ENCODE assay signal across 16 mouse cellular contexts in genomic region chr10:98531425-98531824, GRCm38 (mm10).
"Had no signal": no experiment of that assay in that cellular context is flagged by ENCODE, and none has a peak within 500 bp of the region (broad histone marks: within the 10 kb centered on the region; RNA-seq: fewer than 3 reads in every experiment).

No protein-coding gene starts in this region.

- H3K9ac ChIP-seq: neural tube, embryonic 12.5 days; neural tube, embryonic 13.5 days; neural tube, embryonic 15.5 days; stomach, embryonic 15.5 days had no signal

- H3K9me3 ChIP-seq: neural tube, embryonic 12.5 days; neural tube, embryonic 15.5 days; stomach, embryonic 15.5 days had no signal

- DNase-seq: retina, postnatal 1 day; right cerebral cortex, adult 18-20 months; right cerebral cortex, postnatal 14 days; right cerebral cortex, postnatal 25 days; right cerebral cortex, postnatal 4 days; spleen, adult 18-20 months; thymus, adult 18-20 months; thymus, adult 2 months; thymus, postnatal 14 days; thymus, postnatal 25 days; thymus, postnatal 36 days had no signal

- H3K36me3 ChIP-seq: neural tube, embryonic 12.5 days; neural tube, embryonic 13.5 days; neural tube, embryonic 15.5 days; stomach, embryonic 15.5 days had no signal

- H3K27ac ChIP-seq: neural tube, embryonic 12.5 days; neural tube, embryonic 13.5 days; neural tube, embryonic 15.5 days; stomach, embryonic 15.5 days; stomach, postnatal 0 days had no signal

- H3K4me3 ChIP-seq: neural tube, embryonic 12.5 days; neural tube, embryonic 13.5 days; neural tube, embryonic 15.5 days; stomach, embryonic 15.5 days had no signal

- H3K4me1 ChIP-seq: neural tube, embryonic 12.5 days; neural tube, embryonic 13.5 days; neural tube, embryonic 15.5 days; stomach, embryonic 15.5 days had no signal

- H3K4me2 ChIP-seq: neural tube, embryonic 12.5 days; neural tube, embryonic 13.5 days; neural tube, embryonic 15.5 days; stomach, embryonic 15.5 days had no signal

- H3K27me3 ChIP-seq: neural tube, embryonic 12.5 days; neural tube, embryonic 13.5 days; neural tube, embryonic 15.5 days; stomach, embryonic 15.5 days had no signal
